Mouse (Mus musculus): ENCODE results near the gene Notch4.

Notch4 gene

DNA sequence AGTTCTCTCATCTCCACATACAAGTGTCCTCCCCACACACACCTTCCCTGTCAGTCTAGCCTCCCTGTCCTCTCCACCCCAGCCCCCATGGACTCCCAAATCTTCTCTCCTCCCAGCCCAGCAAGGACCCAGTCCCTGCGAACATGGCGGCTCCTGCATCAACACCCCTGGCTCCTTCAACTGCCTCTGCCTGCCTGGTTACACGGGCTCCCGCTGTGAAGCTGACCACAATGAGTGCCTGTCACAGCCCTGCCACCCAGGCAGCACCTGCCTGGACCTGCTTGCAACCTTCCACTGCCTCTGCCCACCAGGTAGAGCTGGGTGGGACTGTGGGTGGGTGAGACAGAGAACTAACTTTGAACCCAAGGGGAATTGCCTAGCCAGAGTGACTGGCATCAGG is 5.9 kb downstream of the Notch4 start:
- CTCF ChIA-PET = no interaction called here

DNA sequence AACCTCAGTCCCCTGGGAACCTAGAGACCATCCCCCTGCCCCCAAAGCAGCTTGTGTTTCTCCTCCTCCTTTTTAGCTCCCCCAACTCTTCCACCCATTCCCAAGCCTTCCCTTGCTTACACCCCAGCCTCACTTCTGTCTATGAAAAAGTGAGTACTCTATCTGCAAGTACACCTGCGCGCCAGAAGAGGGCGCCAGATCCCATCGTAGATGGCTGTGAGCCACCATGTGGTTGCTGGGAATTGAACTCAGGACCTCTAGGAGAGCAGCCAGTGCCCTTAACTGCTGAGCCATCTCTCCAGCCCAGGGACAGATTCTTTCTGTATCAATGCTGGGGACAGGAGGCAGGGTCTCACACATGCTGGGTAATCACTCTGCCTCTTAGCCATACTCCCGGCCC is 7.8 kb downstream of the Notch4 start:
- CTCF ChIA-PET = interaction anchor here (1.2 kb wide), 1 partner anchor 41 kb away, joined by 6 read pairs; no protein-coding TSS in a partner anchor

DNA sequence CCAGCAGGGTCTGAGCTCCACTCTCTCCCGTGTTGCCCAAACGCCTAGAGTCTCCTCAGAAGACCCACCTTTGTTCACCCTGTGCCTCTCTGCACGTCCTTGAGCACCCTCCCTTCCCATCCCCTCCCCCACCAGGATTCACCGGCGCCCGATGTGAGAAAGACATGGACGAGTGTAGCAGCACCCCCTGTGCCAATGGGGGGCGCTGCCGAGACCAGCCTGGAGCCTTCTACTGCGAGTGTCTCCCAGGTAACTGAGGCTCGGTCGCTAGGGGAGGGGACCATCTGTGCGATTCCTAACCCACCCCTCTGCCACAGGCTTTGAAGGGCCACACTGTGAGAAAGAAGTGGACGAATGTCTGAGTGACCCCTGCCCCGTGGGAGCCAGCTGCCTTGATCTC is 8.3 kb downstream of the Notch4 start:
- CTCF ChIA-PET = interaction anchor here (1.2 kb wide), 1 partner anchor 41 kb away, joined by 6 read pairs; no protein-coding TSS in a partner anchor

DNA sequence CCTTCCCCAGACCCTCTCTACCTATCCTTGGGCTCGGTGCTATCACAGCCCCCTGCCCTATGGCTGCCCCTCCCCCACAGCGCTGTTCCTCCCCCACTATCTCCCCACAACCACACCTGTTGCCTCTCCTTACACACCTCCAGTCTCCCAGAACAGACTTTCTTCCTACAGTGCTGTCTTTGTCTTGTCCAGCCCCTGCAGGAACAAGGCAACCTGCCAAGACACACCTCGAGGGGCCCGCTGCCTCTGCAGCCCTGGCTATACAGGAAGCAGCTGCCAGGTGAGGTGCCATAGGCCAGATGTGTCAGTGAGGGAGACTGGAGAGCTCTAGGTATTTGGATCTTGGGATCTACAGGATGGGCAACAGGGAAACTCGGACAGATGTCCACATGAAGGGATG is 12.5 kb downstream of the Notch4 start:
- CTCF ChIA-PET = no interaction called here

DNA sequence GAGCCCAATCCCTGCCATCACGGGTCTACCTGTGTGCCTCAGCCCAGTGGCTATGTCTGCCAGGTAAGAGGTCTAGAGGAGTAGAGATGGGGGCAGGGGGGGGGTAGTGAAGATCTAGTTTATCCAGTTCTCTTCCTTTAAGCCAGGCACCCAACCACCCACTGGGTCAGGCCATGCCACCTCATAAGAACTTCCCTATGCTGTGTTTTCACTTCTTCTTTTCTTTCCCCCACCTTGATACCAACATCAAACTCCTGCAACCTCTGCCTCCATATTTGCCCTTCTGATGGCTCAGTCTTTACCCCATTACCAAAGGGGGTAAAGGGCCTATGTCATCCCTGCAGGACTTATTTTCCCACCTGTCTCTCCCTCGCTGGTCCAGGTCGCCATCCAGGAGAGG is 14.0 kb downstream of the Notch4 start:
- CTCF ChIA-PET = no interaction called here

DNA sequence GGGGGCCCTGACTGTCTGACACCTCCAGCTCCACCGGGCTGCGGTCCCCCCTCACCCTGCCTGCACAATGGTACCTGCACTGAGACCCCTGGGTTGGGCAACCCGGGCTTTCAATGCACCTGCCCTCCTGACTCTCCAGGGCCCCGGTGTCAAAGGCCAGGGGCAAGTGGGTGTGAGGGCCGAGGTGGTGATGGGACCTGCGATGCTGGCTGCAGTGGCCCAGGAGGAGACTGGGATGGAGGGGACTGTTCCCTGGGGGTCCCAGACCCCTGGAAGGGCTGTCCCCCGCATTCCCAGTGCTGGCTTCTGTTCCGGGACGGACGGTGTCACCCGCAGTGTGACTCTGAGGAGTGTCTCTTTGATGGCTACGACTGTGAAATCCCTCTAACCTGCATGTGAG is 18.5 kb downstream of the Notch4 start:
- CTCF ChIA-PET = no interaction called here

DNA sequence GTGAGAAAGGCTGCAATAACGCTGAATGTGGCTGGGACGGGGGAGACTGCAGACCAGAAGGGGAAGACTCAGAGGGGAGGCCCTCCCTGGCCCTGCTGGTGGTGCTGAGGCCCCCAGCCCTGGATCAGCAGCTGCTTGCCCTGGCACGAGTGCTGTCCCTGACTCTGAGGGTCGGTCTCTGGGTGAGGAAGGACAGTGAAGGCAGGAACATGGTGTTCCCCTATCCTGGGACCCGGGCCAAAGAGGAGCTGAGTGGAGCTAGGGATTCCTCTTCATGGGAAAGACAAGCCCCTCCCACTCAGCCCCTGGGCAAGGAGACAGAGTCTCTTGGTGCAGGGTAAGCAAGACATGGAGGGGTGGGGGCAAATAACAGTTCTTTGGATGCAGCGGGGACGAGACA is 19.3 kb downstream of the Notch4 start:
- CTCF ChIA-PET = no interaction called here

DNA sequence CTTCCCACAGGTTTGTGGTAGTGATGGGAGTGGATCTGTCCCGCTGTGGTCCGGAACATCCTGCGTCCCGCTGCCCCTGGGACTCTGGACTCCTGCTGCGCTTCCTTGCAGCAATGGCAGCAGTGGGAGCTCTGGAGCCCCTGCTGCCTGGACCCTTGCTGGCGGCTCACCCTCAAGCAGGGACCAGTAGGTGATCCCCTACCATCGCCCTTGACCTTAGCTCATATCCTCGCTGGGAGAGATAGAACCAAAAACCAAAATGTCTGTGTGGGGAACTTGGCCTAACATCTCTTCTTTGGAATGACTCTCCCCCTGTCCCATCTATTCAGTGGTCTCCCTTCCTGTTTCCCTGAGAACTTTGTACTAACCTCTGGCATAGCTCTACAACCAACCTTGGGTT is 19.8 kb downstream of the Notch4 start:
- CTCF ChIA-PET = no interaction called here

DNA sequence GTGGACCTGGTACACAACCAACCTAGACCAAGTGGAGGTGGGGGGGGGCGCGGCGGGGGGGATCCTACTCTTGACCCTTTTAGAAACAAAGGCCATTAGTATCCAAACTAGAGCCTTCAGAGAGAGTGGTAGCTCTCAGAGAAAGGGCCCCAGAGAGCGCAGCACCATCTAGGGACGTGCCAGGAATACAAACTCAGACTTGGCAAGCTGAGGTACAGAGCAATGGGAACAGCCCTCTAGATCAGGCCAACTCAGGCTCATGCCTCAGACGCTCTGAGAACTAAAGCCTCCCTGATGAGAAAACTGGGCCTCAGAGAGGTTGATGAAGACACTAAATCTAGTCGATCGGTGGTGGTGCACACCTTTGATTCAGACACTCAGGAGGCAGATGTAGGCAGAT is 21.1 kb downstream of the Notch4 start:
- CTCF ChIA-PET = interaction anchor here (0.6 kb wide), 1 partner anchor 645 kb away, joined by 3 read pairs; no protein-coding TSS in a partner anchor

DNA sequence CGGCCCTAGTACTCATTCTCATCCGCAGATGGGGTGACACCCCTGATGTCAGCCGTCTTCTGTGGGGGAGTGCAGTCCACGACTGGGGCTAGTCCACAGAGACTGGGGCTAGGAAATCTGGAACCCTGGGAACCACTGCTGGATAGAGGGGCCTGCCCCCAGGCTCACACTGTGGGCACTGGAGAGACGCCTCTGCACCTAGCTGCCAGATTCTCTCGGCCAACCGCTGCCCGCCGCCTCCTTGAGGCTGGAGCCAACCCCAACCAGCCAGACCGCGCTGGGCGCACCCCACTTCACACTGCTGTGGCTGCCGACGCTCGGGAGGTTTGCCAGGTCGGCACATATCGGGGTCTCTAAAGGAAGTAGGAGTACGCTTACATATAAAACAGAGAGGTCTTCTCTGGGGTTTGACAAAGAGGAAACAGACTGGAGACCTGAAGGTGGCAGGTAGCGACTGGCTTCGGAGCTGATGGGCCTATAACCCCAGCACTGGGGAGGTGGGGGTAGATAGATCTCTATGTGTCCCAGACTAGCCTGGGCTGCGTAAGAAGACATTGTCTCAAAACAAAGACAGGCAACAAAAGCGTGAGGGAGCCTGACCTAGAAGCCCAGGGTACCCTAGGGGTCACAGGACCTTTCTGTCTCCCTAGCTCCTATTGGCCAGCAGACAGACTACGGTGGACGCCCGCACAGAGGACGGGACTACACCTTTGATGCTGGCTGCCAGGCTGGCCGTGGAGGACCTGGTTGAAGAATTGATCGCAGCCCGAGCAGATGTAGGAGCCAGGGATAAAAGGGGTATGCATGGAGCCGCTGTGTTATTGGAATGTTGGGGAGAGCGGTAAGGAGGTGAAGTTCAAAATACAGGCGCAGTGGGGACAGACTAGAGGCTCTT is 22.1 kb downstream of the Notch4 start:
- CTCF ChIA-PET = no interaction called here

DNA sequence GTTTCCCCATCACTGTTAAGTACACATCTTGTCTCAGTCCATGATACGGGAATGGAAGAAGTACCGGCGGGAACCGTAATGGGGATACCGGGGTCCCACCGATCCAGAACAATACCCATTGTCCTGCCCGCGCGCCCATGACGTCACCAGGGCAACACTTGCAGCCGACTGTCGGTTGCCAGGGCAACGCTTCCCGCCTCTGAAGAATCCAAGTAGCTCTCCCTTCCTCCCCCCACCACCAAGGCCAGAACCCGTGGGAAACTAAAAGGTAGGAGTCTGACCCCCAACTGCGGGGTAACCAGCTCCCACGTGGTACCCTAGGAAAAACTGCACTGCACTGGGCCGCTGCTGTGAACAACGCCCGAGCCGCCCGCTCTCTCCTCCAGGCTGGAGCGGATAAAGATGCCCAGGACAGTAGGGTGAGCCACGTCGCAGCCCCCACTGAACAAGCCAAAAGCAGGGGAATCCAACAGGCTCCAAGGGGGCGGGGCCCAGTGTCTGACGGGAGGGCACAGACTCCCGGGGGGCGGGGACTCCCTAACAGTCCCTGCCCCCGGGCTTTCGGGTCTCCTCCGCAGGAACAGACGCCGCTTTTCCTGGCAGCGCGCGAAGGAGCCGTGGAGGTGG is 22.8 kb downstream of the Notch4 start:
- CTCF ChIA-PET = no interaction called here

DNA sequence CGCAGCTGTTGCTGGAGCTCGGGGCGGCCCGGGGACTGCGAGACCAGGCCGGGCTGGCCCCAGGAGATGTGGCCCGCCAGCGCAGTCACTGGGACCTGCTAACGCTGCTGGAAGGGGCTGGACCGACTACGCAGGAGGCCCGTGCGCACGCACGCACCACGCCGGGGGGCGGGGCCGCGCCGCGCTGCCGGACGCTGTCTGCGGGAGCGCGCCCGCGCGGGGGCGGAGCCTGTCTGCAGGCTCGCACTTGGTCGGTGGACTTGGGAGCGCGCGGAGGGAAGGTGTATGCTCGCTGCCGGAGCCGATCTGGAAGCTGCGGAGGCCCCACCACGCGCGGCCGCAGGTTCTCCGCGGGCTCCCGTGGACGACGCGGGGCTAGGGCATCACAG is 23.3 kb downstream of the Notch4 start:
- CTCF ChIA-PET = no interaction called here

DNA sequence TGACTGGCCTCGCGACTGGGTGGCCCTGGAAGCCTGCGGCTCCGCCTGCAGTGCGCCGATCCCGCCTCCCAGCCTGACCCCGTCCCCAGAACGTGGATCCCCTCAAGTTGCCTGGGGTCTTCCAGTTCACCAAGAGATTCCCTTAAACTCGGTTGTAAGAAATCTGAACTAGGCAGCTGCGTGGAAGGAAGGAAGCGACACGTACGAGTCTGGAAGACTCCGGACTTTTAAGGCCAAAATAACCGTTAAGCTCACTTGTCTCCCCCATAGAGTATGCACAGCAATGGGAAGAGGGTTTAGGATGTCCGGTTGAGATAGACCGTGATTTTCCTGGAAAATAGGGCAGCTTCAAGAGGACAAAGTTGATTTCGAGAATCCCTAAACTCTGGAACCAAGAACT is 23.7 kb downstream of the Notch4 start:
- CTCF ChIA-PET = interaction anchor here (0.9 kb wide), 1 partner anchor 15 kb away, joined by 4 read pairs; the partner anchor contains the start of genes Agpat1 and Rnf5

DNA sequence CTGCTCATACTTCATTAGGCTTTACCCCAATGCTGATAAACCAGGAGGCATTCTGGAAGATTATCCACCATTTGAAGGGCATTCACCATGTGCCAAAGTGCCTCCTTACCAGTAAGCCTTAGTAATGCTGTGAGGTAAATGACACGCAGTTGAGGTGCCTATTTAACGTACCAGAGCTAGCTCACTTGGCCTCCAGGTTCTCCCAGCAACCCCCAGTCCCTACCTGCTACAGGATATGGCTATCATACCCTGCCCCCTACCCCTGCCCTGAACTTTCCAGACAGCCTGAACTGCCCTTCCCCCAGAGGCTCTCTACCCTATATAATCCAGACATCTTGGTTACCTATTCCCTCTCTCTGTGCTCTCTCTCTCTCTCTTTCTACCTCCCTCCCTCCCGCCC is 24.7 kb downstream of the Notch4 start:
- CTCF ChIA-PET = interaction anchor here (0.9 kb wide), 1 partner anchor 14 kb away, joined by 4 read pairs; the partner anchor contains the start of genes Agpat1 and Rnf5

DNA sequence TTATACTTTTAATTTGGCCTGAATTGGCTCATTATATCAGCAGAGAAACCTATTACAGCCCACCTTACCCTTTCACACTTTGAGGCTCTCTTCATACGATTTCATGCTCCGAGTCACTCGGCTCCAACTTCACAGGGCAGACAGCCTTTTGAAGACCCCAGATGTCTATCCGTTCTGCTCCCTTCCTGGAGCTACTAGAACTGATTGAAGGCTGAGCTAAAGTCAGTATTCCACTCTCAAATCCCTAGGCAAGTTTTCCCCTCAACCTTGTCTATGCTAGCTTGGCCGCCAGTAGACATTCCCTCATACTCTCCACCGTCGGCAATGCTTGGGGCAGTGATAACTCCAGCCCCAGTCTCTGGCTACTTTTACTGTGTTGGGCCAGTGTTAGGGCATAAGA is 25.1 kb downstream of the Notch4 start:
- CTCF ChIA-PET = interaction anchor here (0.8 kb wide), 1 partner anchor 30 kb away, joined by 3 read pairs; no protein-coding TSS in a partner anchor

DNA sequence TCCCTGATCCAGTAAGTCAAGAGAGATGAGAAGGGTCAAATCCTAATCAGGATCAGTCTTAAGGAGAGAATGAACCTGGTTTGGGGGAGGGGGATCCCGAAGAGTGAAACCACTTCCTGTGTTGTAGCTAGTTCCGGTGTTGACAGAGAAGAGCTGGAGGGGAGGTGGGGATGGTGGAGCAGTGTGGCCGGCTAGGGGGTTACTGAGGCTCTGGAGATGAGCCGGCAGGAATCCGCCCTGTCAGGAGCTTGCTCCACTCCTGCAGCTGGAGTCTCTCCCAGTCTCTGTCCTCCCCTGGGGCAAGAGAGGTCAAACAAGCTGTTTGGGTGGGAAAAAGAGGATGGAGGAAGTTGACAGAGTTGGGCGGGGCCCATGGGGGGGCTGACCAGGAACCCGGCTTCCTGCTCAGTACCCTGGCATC is 25.6 kb downstream of the Notch4 start, which contains the start of gene Gpsm3:
Gene Gpsm3, plus strand, starts transcription at position 126 of the 421 bp plus-strand sequence.
- CTCF ChIA-PET = interaction anchor here (0.8 kb wide), 1 partner anchor 29 kb away, joined by 3 read pairs; no protein-coding TSS in a partner anchor

DNA sequence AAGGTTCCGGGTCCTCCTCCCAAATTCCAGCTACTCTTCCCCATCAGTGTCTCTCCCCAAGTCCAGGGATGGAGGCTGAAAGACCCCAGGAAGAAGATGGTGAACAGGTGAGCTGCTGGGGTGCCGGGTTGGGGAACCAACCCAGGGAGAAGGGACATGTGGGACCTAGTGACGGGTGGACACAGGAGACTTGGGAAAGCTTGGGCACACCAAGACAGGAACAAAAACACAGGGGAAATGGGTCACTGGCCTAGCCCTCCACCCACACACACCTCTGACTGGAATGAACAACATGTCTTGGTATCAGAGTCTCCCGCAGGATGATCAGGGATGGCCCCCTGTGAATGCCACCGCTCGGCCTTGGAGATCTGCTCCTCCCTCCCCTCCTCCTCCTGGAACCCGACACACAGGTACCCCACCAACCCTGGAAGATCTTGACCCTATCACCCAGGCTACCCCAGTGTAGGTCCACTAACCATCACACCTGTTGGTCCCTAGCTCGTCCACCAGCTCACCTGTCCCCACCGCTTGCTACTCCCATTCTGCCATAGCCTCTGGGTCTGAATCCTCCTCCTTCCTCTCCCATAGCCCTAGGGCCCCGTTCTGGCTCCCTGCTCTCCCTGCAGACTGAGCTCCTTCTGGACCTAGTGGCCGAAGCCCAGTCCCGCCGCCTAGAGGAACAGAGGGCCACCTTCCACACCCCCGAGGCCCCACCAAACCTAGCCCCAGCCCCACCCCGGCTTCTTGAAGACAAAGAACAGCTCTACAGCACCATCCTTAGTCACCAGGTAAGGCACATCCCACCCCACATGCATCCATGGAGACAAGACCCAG is 26.3 kb downstream of the Notch4 start:
- CTCF ChIA-PET = interaction anchor here (0.6 to 0.8 kb wide), 2 partner anchors 29 to 348 kb away, joined by 3 read pairs; no protein-coding TSS in a partner anchor

DNA sequence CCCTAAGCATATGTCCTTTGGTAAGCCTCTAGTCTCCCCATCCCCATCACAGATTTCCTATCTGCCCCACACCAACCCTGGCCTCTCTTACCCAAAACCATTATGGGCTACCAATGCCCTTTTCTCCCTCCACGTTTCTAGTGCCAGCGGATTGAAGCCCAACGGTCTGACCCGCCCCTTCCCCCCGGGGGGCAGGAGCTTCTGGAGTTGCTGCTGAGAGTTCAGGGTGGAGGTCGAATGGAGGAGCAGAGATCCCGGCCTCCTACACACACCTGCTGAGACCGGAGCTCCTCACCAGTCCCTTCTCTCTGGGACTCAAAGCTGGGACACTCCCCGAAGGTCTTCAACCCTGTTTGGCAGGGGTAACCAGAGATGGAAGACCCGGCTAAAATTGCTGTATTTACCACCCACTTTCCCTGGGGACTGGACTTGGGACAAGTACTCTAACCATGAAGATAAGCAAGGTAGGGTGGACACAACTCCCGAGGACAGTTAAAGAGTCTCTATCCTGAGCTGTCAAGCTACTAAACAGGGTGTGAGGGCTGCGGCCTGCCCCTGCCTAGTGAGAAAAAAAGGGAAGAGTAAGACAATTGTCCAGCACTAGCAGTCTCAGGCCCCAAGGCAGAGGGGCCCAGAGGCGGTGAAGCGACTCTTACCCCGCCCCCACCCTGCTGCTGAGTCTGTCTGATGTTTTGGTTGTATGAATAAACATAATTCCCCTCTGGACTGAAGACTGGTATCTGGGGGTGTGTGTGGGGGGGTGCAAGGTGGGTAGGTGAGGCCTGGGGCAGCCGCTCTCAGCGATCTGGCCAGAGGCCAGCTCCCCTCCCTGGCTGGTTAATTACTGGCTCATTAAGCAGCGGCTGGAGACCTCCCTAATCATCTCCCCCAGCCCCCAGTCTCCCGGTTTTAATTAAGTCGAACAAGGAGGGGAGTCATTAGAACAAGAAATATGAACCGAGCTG is 27.2 kb downstream of the Notch4 start, which contains the start of gene Pbx2:
Gene Pbx2, plus strand, starts transcription at position 238 of the 965 bp plus-strand sequence.
- CTCF ChIA-PET = interaction anchor here (0.6 to 0.7 kb wide), 2 partner anchors 349 to 422 kb away, joined by 3 read pairs; no protein-coding TSS in a partner anchor

DNA sequence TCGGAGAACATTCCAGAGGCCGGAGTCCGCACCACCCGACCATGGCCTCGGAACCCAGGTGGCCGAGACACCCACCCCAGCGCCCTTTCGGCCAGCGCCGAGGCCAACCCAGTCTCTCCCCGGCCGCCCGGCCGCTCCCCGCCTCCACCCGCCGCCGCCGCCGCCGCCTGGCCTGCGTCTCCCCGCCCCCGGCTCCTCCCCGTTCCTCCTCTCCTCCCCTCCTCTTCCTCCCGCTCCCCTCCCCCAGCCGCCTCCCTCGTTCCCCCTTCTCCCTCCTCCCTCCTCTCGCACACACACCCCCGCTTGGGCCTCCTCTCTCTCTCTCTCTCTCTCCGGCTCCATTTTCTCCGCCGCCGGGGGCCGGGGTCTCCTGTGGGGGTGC is 27.9 kb downstream of the Notch4 start:
- CTCF ChIA-PET = interaction anchor here (0.6 to 0.7 kb wide), 2 partner anchors 376 to 422 kb away, joined by 3 to 6 read pairs; no protein-coding TSS in a partner anchor
